ENCODE assay signal across 7 mouse cellular contexts in genomic region chr7:73855489-73855888, GRCm38 (mm10).
DNase-seq lines count a peak whose midpoint lies in the region; ATAC-seq and TF ChIP-seq lines count a peak whose summit lies in the region.

No protein-coding gene starts in this region.

- H3K4me2 ChIP-seq in stomach, postnatal 0 days (replicated peaks; ENCODE audit: low read depth): no peak overlapping the region

- POLR2A ChIA-PET in Patski (lab: Charles Lee): no interaction called here

- H3K9ac ChIP-seq in stomach, postnatal 0 days (ENCODE audit: low read length): no peak overlapping the region

- H3K9me3 ChIP-seq in stomach, postnatal 0 days (ENCODE audit: control insufficient read depth, low read length): no peaks in the 10 kb centered on the region

- CTCF ChIA-PET in Patski (lab: Charles Lee): interaction anchor here (1.0 kb wide), 1 partner anchor 10 kb away, joined by 4 read pairs; no protein-coding TSS in a partner anchor

- peak; percentile 11 to 65 for DNase-seq in layer of hippocampus, adult 18-20 months (ENCODE audit: low spot score in 2 of 2)
- DNase-seq in layer of hippocampus, adult 9-11 months: no peak
- no peak for DNase-seq in Patski (ENCODE audit: low read depth, low spot score)
- DNase-seq in c-Kit-positive CD71-positive TER-119-negative erythroid progenitor cells, embryonic 14.5 days (ENCODE audit: low read depth): peak; percentile 1
- DNase-seq in lung, adult 18-20 months: peak; percentile 8 to 21
- DNase-seq in stomach, postnatal 0 days (ENCODE audit: low spot score): peak; percentile 39

- ATAC-seq in Patski: no peak
- peak; percentile 53 to 66 for ATAC-seq in hematopoietic stem cell, adult 5-6 weeks (replicated peaks in 1 of 2; ENCODE audit: insufficient read depth in 1 of 2, low FRiP score in 2 of 2, low TSS enrichment in 1 of 2, low read depth in 1 of 2, poor library complexity in 2 of 2, severe bottlenecking in 2 of 2)
- no peak for ATAC-seq in stomach, postnatal 0 days (ENCODE audit: low FRiP score, low TSS enrichment)

- in situ Hi-C loops in Patski (cut with MboI; ENCODE audit: low pct_unique_long_range_greater_than_20kb): no loop called here

- no peaks in the 10 kb centered on the region for H3K4me1 ChIP-seq in stomach, postnatal 0 days (replicated peaks; ENCODE audit: control insufficient read depth, insufficient read depth)

- H3K27ac ChIP-seq in stomach, postnatal 0 days (replicated peaks): no peak overlapping the region

- no peaks in the 10 kb centered on the region for H3K27me3 ChIP-seq in Patski
- no peaks in the 10 kb centered on the region for H3K27me3 ChIP-seq in stomach, postnatal 0 days (ENCODE audit: control insufficient read depth, insufficient read depth, low read length)

- no peak overlapping the region for H3K4me3 ChIP-seq in stomach, postnatal 0 days (ENCODE audit: low read depth, low read length)

- no peaks in the 10 kb centered on the region for H3K36me3 ChIP-seq in stomach, postnatal 0 days (ENCODE audit: control insufficient read depth, insufficient read depth, low read length)

- WGBS in stomach, postnatal 0 days: 44% methylated on average over 4 of the region's 4 CpGs

- peak; percentile 72 for TF ChIP-seq CTCF in Patski (IDR thresholded peaks at IDR 0.05)
- TF ChIP-seq CTCF in stomach, postnatal 0 days (IDR thresholded peaks at IDR 0.05; ENCODE audit: low read depth): peak; percentile 83

- no peak for TF ChIP-seq EP300 in stomach, postnatal 0 days (optimal IDR thresholded peaks at IDR 0.05)

Comparison
In these comparisons a context has a peak if more than half of its experiments do, and no peak if none do; other contexts are left out.
1. DNase-seq: peak in layer of hippocampus, adult 18-20 months (2 of 2), c-Kit-positive CD71-positive TER-119-negative erythroid progenitor cells, embryonic 14.5 days (single experiment), lung, adult 18-20 months (2 of 2) and stomach, postnatal 0 days (single experiment); none in layer of hippocampus, adult 9-11 months (single experiment) and Patski (single experiment).
2. ATAC-seq: peak in hematopoietic stem cell, adult 5-6 weeks (2 of 2); none in Patski (single experiment) and stomach, postnatal 0 days (single experiment).